Mouse (Mus musculus): ENCODE data around the gene Cnot8.
A peak's percentile ranks its signal among the peaks of the same experiment; 100 is the strongest.
"Not testable (repeated sequence)": the region's sequence is repeated elsewhere in the genome, so short reads cannot be mapped to it uniquely, and the experiment has no call there.

Cnot8 gene

DNA sequence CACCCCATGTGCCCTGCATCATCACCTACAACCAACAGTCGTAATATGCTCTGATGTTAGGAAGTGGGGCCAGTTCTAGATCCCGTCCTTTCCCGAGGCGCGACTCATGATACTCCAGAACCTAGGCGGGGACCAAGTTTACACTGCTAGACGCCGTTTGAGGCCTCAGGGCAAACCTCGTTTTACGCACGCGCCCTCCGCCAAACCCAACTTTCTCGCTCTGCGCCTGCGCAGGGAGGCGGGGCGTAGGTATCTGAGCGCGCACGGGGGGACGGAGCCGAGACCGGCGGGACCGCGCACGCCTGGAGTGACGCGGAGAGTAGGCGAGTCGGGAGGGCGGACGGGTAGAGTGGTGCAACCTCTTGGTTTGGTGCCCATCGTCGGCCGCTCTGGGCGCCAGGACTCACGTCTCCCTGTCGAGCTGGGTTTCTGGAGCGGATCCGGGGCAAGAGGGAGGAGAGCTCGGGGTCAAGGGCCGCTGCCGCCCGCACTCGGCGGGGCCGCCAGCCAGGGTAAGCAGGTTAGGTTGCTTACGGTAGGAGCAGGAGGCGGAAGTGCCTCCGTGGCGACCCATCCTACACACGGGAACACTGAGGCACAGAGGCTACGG lies at the start of gene Cnot8:
Cnot8 (plus strand) TSS at position 457 of the 610 bp plus-strand sequence.
- DNase-seq (ENCODE audit: low spot score), result peak; percentile 99

DNA sequence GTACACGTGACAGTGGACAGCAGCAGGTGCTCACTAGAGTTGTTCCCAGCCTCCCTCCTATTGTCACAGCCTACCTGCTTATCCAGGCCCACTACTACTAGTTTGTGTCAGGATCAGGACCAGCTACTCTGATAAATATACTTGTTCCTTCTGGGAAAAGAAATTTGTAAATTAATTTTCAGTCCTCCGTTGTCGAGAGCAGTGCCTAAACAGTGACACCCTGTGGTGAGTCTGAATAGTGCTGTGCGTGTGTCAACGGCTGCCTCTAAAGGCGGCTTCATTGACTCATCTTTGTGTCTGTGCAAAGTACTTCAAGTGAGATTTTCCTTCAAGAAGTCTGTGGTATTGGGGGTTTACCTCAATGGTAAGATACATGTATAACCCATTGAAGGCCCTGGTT lies 46.5 kb upstream of the Cnot8 start:
- DNase-seq (ENCODE audit: low spot score), result peak; percentile 36

DNA sequence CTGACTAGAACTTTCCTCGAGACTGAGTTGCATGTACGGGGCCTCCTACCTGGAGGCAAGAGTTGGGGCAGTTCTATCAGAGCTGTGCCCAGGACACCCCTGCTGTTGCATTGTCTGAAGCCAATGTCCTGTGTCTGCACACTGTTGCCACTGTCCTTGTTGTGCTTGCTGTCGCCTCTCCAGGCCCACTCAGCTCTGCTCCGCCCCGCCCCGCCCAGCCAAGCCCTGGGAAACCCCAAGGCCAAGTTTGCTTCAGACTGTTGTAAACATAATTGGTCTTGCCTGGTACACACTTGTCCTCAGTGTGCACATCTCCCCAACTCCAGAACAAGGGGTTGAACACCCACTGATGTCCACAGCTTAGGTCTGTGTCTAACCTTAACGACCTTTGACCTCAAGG lies 44.2 kb upstream of the Cnot8 start:
- not testable (repeated sequence) for DNase-seq (ENCODE audit: low spot score)

DNA sequence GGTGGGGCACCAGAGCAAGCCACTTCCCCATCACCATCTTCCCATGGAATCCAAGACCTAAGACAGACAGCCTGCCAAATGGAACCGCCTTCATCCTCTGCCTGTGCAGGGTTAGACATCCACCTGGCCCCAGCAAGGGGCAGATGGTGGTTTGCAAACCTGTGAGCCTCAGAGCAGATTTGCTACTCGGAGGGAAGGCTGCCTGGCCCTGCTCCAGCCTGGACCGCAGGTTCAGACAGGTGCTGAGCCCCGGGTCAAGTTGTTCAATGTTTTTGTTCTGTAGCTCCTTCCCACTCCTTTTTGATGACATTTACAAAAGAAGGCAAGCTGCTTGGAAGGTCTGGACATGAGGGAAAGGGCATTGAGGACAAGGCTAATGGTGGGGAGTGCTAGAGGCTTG lies 42.7 kb upstream of the Cnot8 start:
- DNase-seq (ENCODE audit: low spot score), result not testable (repeated sequence)

DNA sequence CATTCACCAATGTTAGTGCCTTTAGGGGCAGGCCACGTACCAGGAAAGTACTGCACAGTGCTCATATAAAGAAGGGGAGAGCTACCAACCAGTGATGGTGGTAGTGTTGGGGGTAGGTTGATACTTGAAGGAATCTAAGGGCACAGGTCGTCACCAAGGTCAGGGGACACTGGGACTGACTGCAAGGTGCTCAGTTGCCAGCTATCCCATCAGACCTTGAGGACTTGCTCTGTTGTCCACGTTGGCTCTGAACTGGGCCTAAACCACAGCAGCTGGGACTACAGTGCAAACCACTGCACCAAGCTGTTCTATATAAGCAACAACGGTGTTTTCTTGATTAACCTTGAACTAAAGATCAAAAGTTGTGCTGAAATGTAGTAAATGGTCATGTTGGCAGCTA lies 41.4 kb upstream of the Cnot8 start:
- DNase-seq (ENCODE audit: low spot score), result no peak

DNA sequence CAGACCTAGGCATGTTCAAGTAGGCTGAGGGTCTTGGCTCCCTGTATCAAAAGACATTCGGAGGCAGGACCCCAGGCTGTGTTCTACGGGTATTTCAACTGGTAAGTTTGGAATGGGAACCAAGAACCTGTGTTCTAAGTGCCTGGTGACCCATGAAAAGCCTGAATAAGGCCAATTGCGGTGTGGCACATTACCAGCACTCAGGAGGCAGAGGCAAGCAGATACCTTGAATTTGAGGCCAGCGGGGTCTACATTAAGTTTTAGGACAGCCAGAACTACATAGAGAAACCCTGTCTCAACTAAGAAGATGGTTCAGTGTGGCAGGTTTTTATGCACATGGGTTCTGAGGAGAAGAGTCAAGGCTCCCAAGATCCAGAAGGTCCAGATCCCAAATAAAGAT lies 38.9 kb upstream of the Cnot8 start:
- DNase-seq (ENCODE audit: low spot score), result no peak

DNA sequence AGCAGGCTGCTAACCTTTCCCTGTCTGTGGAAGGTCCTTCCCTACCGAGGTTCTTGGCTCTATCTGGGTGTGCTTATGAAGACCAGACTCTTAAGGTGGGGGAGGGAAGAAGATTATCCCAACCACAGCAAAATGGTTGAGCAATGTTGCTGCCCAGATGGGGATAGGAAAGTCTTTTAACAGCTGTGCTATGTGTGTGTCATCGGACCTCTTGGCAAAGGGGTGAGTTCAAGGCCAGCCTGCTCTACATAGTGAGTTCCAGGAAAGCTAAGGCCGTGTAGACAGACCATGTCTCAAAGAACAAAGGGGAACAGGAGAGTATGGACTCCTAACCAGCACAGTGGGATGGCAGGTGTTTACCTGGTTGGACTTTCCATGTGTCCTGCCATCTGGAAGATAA lies 31.0 kb upstream of the Cnot8 start:
- no peak for DNase-seq (ENCODE audit: low spot score)

DNA sequence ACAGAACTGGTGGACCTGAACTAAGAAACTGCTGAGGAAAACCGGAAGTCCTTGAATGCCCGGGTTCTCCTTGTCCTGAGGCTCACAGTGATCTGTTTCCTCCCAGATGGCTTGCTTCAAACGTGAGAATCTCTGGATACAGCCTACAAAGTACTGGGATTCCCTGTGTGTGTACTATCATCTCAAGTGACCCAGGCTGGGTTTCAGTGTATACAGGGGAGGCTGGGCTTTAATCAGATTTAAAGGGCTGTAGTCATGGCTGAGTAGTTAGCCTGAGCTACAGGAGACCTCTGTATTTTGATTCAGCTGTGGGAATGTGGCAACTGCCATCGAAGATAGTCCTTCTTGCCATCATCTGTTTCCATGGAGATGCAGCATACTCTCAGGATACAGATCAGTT lies 26.7 kb upstream of the Cnot8 start:
- no peak for DNase-seq (ENCODE audit: low spot score)

DNA sequence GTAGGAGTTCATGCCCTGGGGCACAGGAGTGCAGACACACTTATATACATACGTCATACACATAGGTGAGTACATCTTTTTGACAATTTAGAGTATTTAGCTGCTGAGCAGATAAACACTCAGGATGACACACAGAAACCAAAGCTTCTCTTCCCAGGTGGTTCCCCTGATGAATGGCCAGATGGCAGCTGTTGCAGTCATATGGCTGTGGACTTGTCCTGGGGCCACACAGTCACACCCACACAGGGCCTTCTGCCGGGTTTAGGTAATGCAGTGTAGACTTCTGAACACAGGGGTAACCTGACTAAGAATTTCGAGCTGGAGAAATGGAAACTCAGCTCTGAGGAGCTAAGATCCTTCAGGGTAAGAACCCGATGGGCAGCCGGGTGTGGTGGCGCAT lies 22.2 kb upstream of the Cnot8 start:
- DNase-seq (ENCODE audit: low spot score), result no peak

DNA sequence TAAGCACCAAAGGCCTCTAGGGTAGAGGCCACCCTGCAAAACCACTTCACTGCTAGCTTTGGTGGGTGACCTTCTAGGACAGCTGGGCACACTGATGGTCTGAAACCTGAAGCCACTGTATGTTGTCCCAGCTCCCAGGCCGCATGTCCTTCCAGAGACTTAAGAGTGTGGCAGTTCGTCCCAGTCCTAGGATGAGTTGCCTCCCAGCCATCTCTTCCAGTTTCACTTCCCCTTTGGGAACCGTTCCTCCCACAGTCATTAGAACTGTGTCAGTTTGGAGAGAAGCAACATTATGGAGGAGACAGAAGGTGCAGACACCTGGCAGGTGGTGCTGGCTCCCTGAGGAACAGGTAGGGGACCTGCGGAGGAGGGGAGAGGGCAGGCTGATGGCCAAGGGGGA lies 11.4 kb upstream of the Cnot8 start:
- no peak for DNase-seq (ENCODE audit: low spot score)

DNA sequence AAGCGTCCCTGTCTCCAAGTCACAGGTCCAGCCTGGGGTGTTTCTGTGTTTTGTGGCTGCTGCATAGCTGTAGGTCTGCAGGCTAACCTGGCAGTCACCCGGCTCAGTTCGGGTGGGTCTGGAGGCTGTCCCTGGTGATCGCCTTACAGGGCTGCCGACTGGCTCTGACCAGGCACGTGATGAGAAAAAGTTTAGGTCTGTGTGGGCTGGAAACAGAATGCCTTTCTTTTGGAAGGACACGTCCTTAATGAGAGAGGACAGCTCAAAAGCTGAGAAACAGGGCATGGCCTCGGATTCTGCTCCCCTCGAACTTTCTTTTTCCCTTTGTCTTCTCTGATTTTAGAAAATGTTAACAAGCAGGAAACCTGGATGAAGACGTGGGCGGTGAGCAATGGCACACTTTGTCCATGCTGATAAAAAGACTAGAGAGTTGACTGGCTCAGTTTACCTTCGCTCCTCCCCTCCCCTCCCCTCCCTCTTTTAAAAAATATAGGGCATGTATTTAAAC lies 10.9 kb upstream of the Cnot8 start, which contains the start of gene Gm12248:
Gm12248 (minus strand) TSS at position 114 of the 508 bp plus-strand sequence.
- DNase-seq (ENCODE audit: low spot score), result peak; percentile 44

DNA sequence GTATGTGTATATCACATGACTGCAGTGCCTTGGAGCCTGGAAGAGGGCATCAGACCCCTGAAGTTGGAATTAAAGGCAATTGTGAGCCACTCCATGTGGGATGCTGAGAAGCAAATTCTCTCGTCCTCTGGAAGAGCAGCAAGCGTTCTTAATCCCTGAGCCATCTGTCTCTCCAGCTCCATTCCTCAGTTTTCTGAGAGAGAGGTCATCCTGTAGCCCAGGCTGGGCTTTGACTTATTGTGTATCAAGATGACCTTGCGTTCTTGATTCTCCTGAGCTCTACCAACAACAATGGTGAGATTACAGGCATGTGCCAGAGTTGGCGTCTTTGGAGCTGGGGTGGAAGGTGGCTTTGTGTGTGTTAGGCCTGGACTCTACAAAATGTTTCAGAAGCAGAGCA lies 9.2 kb upstream of the Cnot8 start:
- no peak for DNase-seq (ENCODE audit: low spot score)

DNA sequence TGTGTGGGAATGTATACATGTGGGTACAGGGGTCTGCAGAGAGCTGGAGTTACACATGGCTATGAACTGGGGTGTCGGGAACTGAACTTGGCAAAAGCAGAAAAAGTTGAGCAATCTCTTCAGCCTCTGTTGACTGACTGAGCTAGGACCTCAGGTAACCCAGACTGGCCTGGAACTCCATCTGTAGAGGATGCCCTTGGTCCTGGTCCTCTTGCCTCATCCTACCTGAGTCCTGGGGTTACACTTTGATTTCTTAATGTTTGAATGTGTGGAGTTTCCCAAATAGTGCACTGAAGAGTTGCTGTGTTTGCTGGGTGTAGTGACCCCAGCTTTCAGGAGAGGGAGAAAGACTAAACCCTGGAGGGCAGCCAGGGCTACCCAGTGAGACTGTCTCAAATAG lies 8.4 kb upstream of the Cnot8 start:
- no peak for DNase-seq (ENCODE audit: low spot score)

DNA sequence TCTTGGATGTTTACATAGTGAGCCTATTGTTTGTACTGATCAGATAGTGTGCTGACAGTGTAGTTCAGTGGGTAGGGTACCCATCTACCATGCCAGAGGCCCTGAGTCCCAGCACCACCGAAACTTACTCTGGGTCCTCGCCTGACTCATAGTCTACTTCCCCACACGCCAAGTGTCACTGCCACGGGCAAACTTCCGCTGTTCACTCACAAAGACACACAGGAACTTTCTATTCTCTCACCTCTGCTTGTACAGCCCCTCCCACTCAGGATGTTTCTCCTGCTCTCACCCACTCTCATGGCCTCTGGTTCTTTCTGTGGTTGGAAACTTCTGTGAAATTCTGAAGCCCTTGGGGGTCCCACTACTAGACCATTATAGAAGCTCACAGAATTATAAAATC lies 7.8 kb upstream of the Cnot8 start:
- DNase-seq (ENCODE audit: low spot score), result no peak

DNA sequence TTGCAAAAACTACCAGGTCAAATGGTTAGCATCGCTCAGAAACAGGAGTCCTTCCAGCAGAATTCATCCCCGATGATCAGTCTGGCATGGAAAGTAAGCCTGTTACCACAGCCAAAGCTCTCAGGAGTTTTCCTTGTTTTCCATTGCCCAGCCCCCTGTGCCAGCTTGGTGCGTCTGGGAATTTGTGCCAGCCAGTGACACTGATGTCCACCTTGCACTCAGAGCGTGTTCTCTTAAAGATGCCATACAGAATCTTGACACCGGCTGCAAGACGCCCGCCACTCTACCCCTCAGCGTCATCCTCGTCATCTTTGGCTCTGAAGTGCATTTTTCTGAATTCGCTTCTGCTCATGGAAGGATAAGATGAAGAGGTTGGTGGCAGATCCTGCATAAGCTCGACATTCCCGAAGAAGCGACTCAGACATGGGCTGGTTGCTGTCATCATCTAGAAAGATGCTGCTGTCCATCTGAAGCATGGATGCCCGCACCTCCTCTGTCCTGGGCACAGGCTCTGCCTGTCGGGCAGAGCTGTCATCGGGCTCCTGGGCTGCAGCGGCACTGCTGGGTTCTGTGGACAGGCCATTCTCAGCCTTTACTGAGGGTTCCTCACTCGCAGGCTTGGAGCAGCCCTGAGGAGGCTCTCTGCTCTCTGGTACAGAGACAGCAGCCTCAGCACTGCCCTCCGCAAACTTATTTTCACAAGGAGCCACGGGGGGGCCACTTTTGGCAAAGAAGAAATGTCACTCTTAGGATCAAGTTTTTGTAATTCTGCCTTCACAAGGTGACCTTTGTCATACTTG lies 6.9 kb upstream of the Cnot8 start:
- no peak for DNase-seq (ENCODE audit: low spot score)

DNA sequence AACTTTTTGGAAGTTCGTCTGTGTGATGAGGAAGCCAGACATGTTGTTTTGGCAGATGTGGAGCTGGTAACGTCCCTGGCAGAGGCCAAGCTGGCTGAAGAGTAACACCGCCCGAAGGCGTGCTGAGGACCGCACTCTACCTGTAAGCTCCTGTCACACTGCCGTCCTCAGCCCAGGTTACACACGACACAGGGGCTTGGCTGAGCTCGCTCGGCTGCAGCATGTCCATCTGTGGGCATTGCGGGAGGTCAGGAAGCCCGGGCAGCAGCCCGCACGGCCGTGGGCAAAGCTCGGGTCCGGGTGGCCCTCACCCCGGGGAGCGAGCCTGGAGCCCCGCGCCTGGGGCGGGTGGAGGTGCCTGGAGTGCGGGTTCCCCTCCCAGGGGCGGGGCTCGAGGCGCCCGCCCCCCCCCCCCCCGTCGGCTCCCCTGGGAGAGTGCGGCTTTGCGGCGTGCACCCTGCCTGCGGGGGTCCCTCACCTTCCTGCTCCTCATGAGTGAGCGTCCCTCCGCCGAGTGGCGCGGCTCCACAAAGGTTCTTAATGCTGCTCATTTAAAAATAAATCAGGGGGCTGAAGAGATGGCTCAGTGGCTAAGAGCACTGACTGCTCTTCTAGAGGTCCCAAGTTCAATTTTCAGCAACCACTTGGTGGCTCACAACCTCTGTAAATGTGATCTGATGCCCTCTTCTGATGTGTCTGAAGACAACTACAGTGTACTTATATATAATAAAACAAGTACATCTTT lies 6.2 kb upstream of the Cnot8 start:
- no peak for DNase-seq (ENCODE audit: low spot score)

DNA sequence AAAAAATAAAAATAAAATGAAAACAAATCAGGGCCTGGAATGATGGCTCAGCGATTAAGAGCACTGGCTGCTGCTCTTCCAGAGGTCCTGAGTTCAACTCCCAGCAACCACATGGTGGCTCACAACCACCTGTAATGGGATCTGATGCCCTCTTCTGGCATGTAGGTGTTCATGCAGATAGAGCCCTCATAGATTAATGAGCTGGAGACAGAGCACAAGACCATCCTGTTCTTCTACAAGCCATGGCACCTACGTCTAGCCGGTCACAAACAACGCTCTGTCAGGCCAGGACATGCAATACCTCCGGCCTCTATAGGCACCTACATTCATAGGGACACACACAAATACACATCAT lies 5.6 kb upstream of the Cnot8 start:
- DNase-seq (ENCODE audit: low spot score), result not testable (repeated sequence)

DNA sequence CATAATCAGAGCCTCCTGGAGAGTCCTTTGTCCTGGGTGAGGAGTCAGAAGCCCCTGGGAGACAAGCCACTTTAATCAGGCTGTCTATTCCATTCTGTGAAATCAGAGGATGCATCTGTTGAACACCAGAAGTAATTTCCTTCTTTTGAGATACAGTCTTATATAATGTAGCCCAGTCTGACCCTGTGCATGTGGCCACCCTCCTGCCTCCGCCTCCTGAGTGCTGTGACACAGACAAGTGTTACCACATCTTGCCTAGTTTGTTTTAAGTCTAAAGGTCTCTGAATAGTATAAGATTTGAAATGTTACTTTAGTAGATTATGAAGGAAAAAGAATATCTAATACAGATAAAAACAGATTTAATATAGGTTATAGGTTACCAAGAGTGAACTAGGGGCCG lies 3.9 kb upstream of the Cnot8 start:
- DNase-seq (ENCODE audit: low spot score), result no peak

DNA sequence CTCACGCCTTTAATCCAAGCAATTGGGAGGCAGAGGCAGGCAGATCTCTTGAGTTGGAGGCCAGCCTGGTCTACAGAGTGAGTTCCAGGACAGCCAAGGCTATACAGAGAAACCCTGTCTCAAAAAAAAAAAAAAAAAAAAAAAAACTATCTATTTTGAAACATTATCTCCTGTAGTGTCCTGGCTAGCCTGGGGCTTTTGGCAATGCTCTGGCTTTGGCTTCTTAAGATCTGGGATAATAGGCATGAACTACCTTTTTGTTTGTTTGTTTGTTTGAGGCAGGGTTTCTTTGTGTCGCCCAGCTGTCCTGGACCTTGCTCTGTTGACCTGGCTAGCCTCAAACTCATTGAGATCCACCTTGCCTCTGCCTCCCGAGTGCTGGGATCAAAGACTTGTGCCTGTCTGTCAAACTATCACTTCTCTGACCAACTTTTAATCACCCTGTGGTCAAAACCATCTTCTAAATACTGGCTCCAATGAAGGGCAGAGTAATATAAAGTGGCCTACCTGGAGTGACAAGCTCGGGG lies 2.7 kb upstream of the Cnot8 start:
- DNase-seq (ENCODE audit: low spot score), result no peak

DNA sequence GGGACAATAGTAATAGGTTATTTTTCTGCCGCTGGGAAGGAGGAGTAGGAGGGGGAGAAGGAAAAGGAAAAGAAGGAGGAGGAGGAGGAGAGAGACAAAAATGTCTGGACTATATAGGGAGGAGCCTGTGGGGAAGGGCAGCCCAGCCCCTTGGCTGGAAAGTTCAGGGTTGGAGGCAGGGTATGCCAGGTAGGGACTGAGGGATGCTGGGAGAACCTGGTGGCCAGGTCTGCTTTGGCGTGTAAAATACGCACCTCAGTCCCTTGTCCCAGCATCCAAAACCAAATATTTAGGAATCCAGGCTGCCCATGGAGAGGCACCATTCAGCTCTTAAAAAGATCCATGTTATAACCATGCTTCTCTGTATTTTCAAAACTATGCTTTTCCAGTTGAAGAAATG lies 1.8 kb upstream of the Cnot8 start:
- DNase-seq (ENCODE audit: low spot score), result no peak

DNA sequence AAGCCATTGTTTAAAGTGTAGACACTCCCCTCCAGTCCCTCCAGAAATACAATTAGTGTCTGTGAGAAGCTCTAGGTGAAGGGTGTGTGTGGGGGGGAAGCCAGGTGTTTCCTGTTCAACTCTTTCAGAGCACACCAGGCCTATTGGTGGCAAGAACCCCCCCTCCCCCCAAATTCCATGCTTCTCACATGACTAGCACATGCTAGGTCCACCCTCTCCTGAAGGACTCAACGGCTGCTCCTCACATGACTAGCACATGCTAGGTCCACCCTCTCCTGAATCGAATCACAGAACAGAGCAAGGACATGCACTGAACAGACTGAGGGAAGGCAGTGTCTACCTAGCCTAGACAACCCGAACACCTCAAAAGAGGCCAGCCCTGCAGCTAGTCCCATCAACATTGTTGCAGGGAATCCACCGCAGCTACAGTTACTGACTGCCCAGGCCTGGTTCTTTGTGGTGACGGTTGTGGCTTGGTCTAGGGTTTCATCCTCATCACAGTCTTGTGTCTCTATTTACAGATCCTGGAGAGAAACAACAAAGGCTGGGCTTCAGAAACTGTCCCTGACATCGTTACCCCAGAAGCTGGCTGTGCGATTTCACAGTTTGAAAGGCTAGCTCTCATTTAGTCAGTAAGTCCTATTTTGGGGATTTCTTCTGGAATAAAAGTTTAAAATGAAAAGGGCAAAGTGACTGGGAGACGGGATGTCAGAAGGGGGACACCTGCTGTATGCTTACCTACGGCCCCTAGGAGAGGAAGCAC lies 1.2 kb upstream of the Cnot8 start:
- no peak for DNase-seq (ENCODE audit: low spot score)

DNA sequence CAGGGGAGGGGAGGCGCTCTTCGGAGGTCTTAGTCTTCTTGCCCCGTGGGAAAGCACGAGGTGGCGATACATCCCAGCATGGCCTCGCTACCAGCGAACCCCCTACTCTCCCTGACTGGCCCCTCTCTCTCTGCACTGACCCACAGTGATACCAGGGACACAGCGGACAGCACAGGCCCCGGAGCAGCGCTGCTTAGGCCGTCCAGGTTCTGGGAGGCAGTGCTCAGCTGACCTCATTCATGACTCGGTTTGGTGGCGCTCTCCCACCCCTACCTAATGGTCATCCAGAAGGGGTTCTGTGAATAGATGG lies 654 bp upstream of the Cnot8 start:
- no peak for DNase-seq (ENCODE audit: low spot score)

All from ovary, postnatal 14 days (tissue).